Mouse (Mus musculus) layer of hippocampus, adult 2 months (tissue): ENCODE measurements at regions not wholly inside any gene's neighbourhood (a gene's known extent, or its start where the extent isn't known, plus 50 kb on each side); places are given as distances from the start of the nearest gene placed in this dataset.

Source experiments
- DNase-seq, 2 experiments: peaks; one replicate each; pipeline ENCODE4 v3.0.0; 2022; ENCODE audit warnings: low spot score in 2 of 2
- H3K27ac ChIP-seq: fragments of 200-600 bp; 2 replicates; pipeline ENCODE4 v1.8.1; 2022
- H3K4me3 ChIP-seq: fragments of 200-600 bp; 2 replicates; pipeline ENCODE4 v1.8.1; 2022; ENCODE audit warnings: mild to moderate bottlenecking
- CTCF ChIP-seq: fragments of 200-600 bp; conservative IDR thresholded peaks from 2 replicates; pipeline ENCODE4 v1.8.1; 2022; ENCODE audit warnings: antibody characterized with exemption, mild to moderate bottlenecking, moderate library complexity

DNA sequence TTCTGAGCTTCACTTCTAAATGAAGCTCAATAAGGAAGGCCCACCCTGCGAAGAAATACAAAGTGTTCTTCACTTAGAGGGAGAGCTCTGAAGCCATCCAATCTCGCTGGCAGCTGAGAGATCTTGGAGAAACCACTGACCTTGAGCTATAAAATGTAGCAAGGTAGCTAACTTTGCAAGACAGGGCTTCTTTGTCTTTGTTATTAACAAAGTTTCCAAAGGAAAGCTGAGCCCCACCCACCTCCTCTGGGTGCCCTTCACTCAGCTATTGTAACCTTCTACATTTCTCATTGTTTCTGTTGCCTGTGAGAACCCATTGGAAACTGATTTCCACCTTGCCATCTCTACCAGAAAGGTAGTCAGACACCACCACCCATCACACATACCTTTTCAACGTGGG lies 57.2 kb upstream of the Usp9x start:
- no peak for DNase-seq
- Histone ChIP-seq H3K4me3 (no peak overlapping the region), H3K27ac (no peak overlapping the region)
- TF ChIP-seq CTCF: no peak

DNA sequence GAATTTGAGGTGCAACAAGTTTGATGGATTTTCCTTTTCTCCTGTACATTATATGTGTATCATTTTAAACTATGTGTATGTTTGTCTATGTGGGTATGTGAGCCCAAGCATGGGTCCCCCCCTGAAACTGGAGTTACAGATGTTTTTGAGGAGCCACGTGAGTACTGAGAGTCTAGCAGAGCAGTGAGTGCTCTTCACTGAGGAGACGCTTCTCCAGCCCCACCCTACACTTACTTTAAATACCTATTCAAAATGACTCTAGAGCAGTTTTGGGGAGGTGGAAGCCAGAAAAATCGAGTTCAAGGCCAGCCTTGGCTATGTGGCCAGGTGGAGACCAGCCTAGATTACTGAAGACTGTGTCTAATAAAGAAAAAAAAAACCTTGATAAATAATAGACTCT lies 58.2 kb upstream of the Usp9x start:
- no peak for TF ChIP-seq CTCF
- H3K4me3 ChIP-seq: no peak overlapping the region
- DNase-seq: no peak
- no peak overlapping the region for H3K27ac ChIP-seq

GRCm38 (mm10) chrX:12990777-12991176 lies 80.5 kb upstream of the Usp9x start:
- TF ChIP-seq CTCF: no peak

GRCm38 (mm10) chrX:12977676-12978075 lies 93.6 kb upstream of the Usp9x start:
- DNase-seq: no peak
- no peak overlapping the region for H3K4me3 ChIP-seq
- H3K27ac ChIP-seq: no peak overlapping the region
- no peak for TF ChIP-seq CTCF

More at GRCm38 (mm10) chrX:12990777-12991176, 80.5 kb upstream of the Usp9x start:
- Histone ChIP-seq H3K4me3 (no peak overlapping the region), H3K27ac (no peak overlapping the region)
- no peak for DNase-seq

- TF ChIP-seq CTCF: no peak
Observed at GRCm38 (mm10) chrX:12968979-12969746, 102.1 kb upstream of the Usp9x start.

GRCm38 (mm10) chrX:12959467-12960314 lies 111.6 kb upstream of the Usp9x start:
- Histone ChIP-seq H3K27ac (no peak overlapping the region), H3K4me3 (no peak overlapping the region)
- no peak for DNase-seq
- TF ChIP-seq CTCF: no peak

More at GRCm38 (mm10) chrX:12968979-12969746, 102.1 kb upstream of the Usp9x start:
- no peak for DNase-seq
- Histone ChIP-seq H3K27ac (no peak overlapping the region), H3K4me3 (no peak overlapping the region)

DNA sequence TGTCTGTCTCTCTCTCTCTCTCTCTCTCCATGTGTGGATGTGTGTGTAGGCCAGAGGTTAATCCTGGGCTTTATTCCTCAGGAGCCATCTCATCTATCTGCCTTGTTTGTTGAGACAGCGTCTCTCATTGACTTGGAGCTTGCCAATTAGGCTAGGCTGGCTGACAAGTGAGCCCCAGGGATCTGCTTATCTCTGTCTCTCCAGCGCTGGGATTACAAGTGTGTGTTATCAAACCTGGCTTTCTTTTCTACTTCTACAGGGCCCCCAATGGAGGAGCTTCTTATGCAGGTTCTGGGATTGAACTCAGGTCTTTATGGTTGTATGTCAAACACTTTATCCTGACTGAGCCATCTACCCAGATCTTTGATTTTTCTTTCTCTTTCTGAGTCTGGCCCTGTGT lies 112.4 kb upstream of the Usp9x start:
- Histone ChIP-seq H3K27ac (no peak overlapping the region), H3K4me3 (no peak overlapping the region)
- no peak for DNase-seq
- TF ChIP-seq CTCF: no peak

DNA sequence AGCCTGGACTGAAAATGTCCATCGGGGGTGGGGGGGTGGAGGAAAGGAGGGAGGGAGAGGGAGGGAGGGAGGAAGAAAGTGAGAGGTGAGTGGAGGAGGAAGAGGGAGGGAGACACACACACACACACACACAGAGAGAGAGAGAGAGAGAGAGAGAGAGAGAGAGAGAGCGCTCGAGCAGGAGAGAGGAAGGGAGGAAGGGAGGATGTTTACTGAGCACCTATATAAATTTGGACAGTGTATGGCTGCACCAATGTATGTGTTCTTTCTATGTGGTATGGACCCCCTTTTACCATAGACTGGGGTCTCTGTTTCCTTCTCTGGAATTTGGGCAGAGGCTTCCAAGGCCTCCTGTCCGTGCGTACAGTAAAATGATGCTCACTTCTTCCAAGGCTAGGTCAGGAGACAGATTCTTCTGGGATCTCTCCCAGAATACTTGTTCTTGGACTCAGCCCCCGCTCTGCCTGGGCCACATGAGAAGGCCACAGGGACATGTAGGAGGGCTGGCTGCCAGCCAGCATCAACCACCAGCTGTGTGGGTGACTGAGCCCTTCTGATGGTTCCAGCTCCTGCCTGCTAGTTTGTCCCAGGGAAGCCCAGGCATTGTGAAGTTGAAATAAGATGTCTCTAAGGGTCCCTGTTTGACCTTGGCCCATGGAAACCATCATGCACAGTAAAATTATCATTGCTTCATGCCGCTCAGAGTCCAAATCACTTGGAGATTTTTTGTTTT lies 120.2 kb upstream of the Usp9x start:
- DNase-seq: peak in 1 of 2 experiments; percentile 7
- H3K27ac ChIP-seq: no peak overlapping the region
- TF ChIP-seq CTCF: no peak
- H3K4me3 ChIP-seq: no peak overlapping the region

DNA sequence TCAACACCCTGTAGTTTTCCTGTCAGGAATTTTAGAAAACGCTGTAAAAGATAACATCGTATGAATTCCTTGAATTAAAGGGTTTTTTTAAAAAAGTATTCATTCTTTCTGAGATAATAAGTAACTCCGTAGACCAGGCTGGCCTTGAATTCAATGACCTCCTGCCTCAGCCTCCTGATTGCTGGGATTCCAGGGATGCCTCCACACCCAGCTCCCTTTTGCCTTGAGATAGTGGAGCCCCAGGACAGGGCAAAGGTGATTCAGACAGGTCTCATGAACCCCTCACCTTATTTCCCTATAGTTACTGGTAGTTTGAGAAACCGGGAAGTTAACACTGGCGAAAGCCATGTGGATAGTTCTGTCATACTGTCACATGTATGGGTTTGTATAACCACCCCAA lies 128.8 kb upstream of the Usp9x start:
- no peak for TF ChIP-seq CTCF

GRCm38 (mm10) chrX:12936406-12937172 lies 134.7 kb upstream of the Usp9x start:
- no peak for TF ChIP-seq CTCF
- DNase-seq: peak; percentile 8 to 16
- Histone ChIP-seq H3K4me3 (peak overlapping the region; percentile 57), H3K27ac (peak overlapping the region; percentile 86)

More for the DNA sequence above, 128.8 kb upstream of the Usp9x start:
- no peak for DNase-seq
- Histone ChIP-seq H3K4me3 (no peak overlapping the region), H3K27ac (no peak overlapping the region)

- Histone ChIP-seq H3K4me3 (no peak overlapping the region), H3K27ac (no peak overlapping the region)
- no peak for TF ChIP-seq CTCF
- no peak for DNase-seq
Observed at GRCm38 (mm10) chrX:12933294-12933807, 137.9 kb upstream of the Usp9x start.

GRCm38 (mm10) chrX:12930242-12930641 lies 141.1 kb upstream of the Usp9x start:
- Histone ChIP-seq H3K4me3 (no peak overlapping the region), H3K27ac (no peak overlapping the region)
- DNase-seq: no peak
- TF ChIP-seq CTCF: no peak
